Mouse (Mus musculus): ENCODE measurements around the gene 0610040J01Rik. TPM values are rescaled to one million over a fixed set of nuclear protein-coding genes. Genes with fewer than 3 reads are reported as not detected.
A peak's percentile ranks its signal among the peaks of the same experiment; 100 is the strongest.

Gene 0610040J01Rik
- polyA plus RNA-seq, 1 experiment = 0.91 TPM

- Histone ChIP-seq H3K4me3 (ENCODE audit: insufficient read depth, low read length) (no peak overlapping the region), H3K4me1 (ENCODE audit: control insufficient read depth, insufficient read depth, low read length) (no peaks in the 10 kb centered on the region), H3K27ac (ENCODE audit: insufficient read depth, low read depth, low read length) (no peak overlapping the region)
- no peak for TF ChIP-seq CTCF (IDR thresholded peaks at IDR 0.05; ENCODE audit: low read depth, low read length)
- no peak for TF ChIP-seq POLR2A (IDR thresholded peaks at IDR 0.05; ENCODE audit: borderline replicate concordance, low read depth, low read length)
Observed at GRCm38 (mm10) chr5:63847541-63848226, 35.5 kb downstream of the 0610040J01Rik start.

GRCm38 (mm10) chr5:63858901-63859300 is 46.7 kb downstream of the 0610040J01Rik start:
- TF ChIP-seq POLR2A (IDR thresholded peaks at IDR 0.05; ENCODE audit: borderline replicate concordance, low read depth, low read length) (no peak), CTCF (IDR thresholded peaks at IDR 0.05; ENCODE audit: low read depth, low read length) (no peak)
- H3K27ac ChIP-seq (ENCODE audit: insufficient read depth, low read depth, low read length) = peak overlapping the region; percentile 46

GRCm38 (mm10) chr5:63867421-63867820 is 55.3 kb downstream of the 0610040J01Rik start:
- no peak overlapping the region for H3K27ac ChIP-seq (ENCODE audit: insufficient read depth, low read depth, low read length)
- no peaks in the 10 kb centered on the region for H3K4me1 ChIP-seq (ENCODE audit: control insufficient read depth, insufficient read depth, low read length)
- no peak overlapping the region for H3K4me3 ChIP-seq (ENCODE audit: insufficient read depth, low read length)
- no peak for TF ChIP-seq POLR2A (IDR thresholded peaks at IDR 0.05; ENCODE audit: borderline replicate concordance, low read depth, low read length)
- no peak for TF ChIP-seq CTCF (IDR thresholded peaks at IDR 0.05; ENCODE audit: low read depth, low read length)

More at GRCm38 (mm10) chr5:63858901-63859300, 46.7 kb downstream of the 0610040J01Rik start:
- Histone ChIP-seq H3K4me3 (ENCODE audit: insufficient read depth, low read length) (no peak overlapping the region), H3K4me1 (ENCODE audit: control insufficient read depth, insufficient read depth, low read length) (peaks cover 9% of the 10 kb centered on the region)

- TF ChIP-seq CTCF (IDR thresholded peaks at IDR 0.05; ENCODE audit: low read depth, low read length) = no peak
- Histone ChIP-seq H3K27ac (ENCODE audit: insufficient read depth, low read depth, low read length) (no peak overlapping the region), H3K4me3 (ENCODE audit: insufficient read depth, low read length) (no peak overlapping the region), H3K4me1 (ENCODE audit: control insufficient read depth, insufficient read depth, low read length) (no peaks in the 10 kb centered on the region)
Observed at GRCm38 (mm10) chr5:63872176-63872932, 60.2 kb downstream of the 0610040J01Rik start.

- no peak overlapping the region for H3K4me3 ChIP-seq (ENCODE audit: insufficient read depth, low read length)
- TF ChIP-seq POLR2A (IDR thresholded peaks at IDR 0.05; ENCODE audit: borderline replicate concordance, low read depth, low read length) = no peak
- TF ChIP-seq CTCF (IDR thresholded peaks at IDR 0.05; ENCODE audit: low read depth, low read length) = no peak
- no peak overlapping the region for H3K27ac ChIP-seq (ENCODE audit: insufficient read depth, low read depth, low read length)
- no peaks in the 10 kb centered on the region for H3K4me1 ChIP-seq (ENCODE audit: control insufficient read depth, insufficient read depth, low read length)
Observed at GRCm38 (mm10) chr5:63874880-63875279, 62.7 kb downstream of the 0610040J01Rik start.

- Histone ChIP-seq H3K4me1 (ENCODE audit: control insufficient read depth, insufficient read depth, low read length) (no peaks in the 10 kb centered on the region), H3K27ac (ENCODE audit: insufficient read depth, low read depth, low read length) (no peak overlapping the region), H3K4me3 (ENCODE audit: insufficient read depth, low read length) (no peak overlapping the region)
- no peak for TF ChIP-seq POLR2A (IDR thresholded peaks at IDR 0.05; ENCODE audit: borderline replicate concordance, low read depth, low read length)
- no peak for TF ChIP-seq CTCF (IDR thresholded peaks at IDR 0.05; ENCODE audit: low read depth, low read length)
Observed at GRCm38 (mm10) chr5:63876081-63876480, 63.9 kb downstream of the 0610040J01Rik start.

GRCm38 (mm10) chr5:63879026-63879425 is 66.9 kb downstream of the 0610040J01Rik start:
- TF ChIP-seq POLR2A (IDR thresholded peaks at IDR 0.05; ENCODE audit: borderline replicate concordance, low read depth, low read length) (no peak), CTCF (IDR thresholded peaks at IDR 0.05; ENCODE audit: low read depth, low read length) (no peak)
- Histone ChIP-seq H3K4me1 (ENCODE audit: control insufficient read depth, insufficient read depth, low read length) (no peaks in the 10 kb centered on the region), H3K27ac (ENCODE audit: insufficient read depth, low read depth, low read length) (no peak overlapping the region), H3K4me3 (ENCODE audit: insufficient read depth, low read length) (no peak overlapping the region)

GRCm38 (mm10) chr5:63886292-63886691 is 74.1 kb downstream of the 0610040J01Rik start:
- H3K4me3 ChIP-seq (ENCODE audit: insufficient read depth, low read length) = no peak overlapping the region
- TF ChIP-seq CTCF (IDR thresholded peaks at IDR 0.05; ENCODE audit: low read depth, low read length) (no peak), POLR2A (IDR thresholded peaks at IDR 0.05; ENCODE audit: borderline replicate concordance, low read depth, low read length) (no peak)
- H3K27ac ChIP-seq (ENCODE audit: insufficient read depth, low read depth, low read length) = no peak overlapping the region
- no peaks in the 10 kb centered on the region for H3K4me1 ChIP-seq (ENCODE audit: control insufficient read depth, insufficient read depth, low read length)

GRCm38 (mm10) chr5:63886709-63887108 is 74.5 kb downstream of the 0610040J01Rik start:
- H3K4me3 ChIP-seq (ENCODE audit: insufficient read depth, low read length) = no peak overlapping the region
- no peak overlapping the region for H3K27ac ChIP-seq (ENCODE audit: insufficient read depth, low read depth, low read length)
- H3K4me1 ChIP-seq (ENCODE audit: control insufficient read depth, insufficient read depth, low read length) = no peaks in the 10 kb centered on the region
- no peak for TF ChIP-seq POLR2A (IDR thresholded peaks at IDR 0.05; ENCODE audit: borderline replicate concordance, low read depth, low read length)
- peak; percentile 12; the same call in 1 of the 2 replicates for TF ChIP-seq CTCF (IDR thresholded peaks at IDR 0.05; ENCODE audit: low read depth, low read length)

- Histone ChIP-seq H3K27ac (ENCODE audit: insufficient read depth, low read depth, low read length) (no peak overlapping the region), H3K4me1 (ENCODE audit: control insufficient read depth, insufficient read depth, low read length) (no peaks in the 10 kb centered on the region), H3K4me3 (ENCODE audit: insufficient read depth, low read length) (no peak overlapping the region)
- TF ChIP-seq CTCF (IDR thresholded peaks at IDR 0.05; ENCODE audit: low read depth, low read length) (peak; percentile 35; the same call in 1 of the 2 replicates), POLR2A (IDR thresholded peaks at IDR 0.05; ENCODE audit: borderline replicate concordance, low read depth, low read length) (no peak)
Observed at GRCm38 (mm10) chr5:63887111-63887510, 74.9 kb downstream of the 0610040J01Rik start.

Measured in bone marrow macrophage, adult 2 months (primary cell).